Mouse (Mus musculus) erythroblast, adult 5-6 weeks (primary cell): ENCODE measurements at regions not wholly inside any gene's neighbourhood (a gene's known extent, or its start where the extent isn't known, plus 50 kb on each side); places are given as distances from the start of the nearest gene placed in this dataset.

Experiments used
- ATAC-seq: replicated peaks from 2 replicates; pipeline ENCODE4 v1.8.0; 2016; ENCODE audit warnings: moderate number of reproducible peaks, mild to moderate bottlenecking, moderate TSS enrichment, inconsistent platforms; ENCODE audit not compliant: poor library complexity, low FRiP score, severe bottlenecking

- ATAC-seq: no peak
Observed at GRCm38 (mm10) chr11:112592411-112593020, 189.5 kb upstream of the Sox9 start.

- ATAC-seq: no peak
Observed at GRCm38 (mm10) chr11:112593821-112594220, 188.2 kb upstream of the Sox9 start.

- ATAC-seq: no peak
Observed at GRCm38 (mm10) chr11:112607359-112607758, 174.7 kb upstream of the Sox9 start.

- ATAC-seq: no peak
Observed at GRCm38 (mm10) chr11:112609277-112609676, 172.7 kb upstream of the Sox9 start.

- no peak for ATAC-seq
Observed at GRCm38 (mm10) chr11:112611073-112611472, 171.0 kb upstream of the Sox9 start.

- ATAC-seq: no peak
Observed at GRCm38 (mm10) chr11:112615629-112616028, 166.4 kb upstream of the Sox9 start.

DNA sequence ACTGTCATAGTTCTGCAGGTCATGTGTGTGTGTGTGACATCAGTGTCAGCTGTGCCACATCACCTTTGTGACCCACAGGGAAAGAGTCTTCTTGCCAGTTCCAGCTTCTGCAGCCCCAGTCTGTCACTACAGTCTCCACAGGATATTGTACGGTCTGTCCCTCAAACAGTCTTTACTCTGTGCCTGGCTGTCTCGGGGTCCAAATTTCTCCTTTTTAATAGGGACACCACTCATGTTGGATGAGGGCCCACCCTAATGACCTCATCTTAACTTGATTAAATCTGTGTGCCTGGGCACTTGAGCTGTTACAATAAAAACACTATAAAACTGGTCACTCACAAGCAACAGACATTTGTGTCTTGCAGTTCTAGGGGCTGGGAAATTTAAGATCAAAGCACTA, 165.1 kb upstream of the Sox9 start:
- ATAC-seq: no peak

DNA sequence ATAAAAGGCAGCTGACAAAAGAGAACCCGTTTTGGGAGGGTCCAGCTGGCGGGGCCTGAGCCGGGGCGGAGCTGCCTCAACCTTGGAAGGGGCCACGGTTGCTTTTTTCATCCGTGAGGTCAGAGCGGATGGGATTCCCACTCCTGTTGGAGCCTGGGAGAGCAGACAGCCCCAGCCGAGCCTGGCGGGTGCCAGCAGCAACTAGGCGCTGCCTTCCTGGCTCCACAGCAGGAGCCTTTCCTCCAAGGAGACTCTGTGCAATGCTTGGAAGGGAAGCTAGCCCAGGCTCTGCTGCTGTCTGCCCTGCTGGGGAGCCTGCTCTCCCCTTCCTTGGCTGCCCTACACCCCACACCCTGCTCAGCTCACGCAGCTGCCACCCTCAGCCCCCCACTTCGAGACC, 161.1 kb upstream of the Sox9 start:
- no peak for ATAC-seq

DNA sequence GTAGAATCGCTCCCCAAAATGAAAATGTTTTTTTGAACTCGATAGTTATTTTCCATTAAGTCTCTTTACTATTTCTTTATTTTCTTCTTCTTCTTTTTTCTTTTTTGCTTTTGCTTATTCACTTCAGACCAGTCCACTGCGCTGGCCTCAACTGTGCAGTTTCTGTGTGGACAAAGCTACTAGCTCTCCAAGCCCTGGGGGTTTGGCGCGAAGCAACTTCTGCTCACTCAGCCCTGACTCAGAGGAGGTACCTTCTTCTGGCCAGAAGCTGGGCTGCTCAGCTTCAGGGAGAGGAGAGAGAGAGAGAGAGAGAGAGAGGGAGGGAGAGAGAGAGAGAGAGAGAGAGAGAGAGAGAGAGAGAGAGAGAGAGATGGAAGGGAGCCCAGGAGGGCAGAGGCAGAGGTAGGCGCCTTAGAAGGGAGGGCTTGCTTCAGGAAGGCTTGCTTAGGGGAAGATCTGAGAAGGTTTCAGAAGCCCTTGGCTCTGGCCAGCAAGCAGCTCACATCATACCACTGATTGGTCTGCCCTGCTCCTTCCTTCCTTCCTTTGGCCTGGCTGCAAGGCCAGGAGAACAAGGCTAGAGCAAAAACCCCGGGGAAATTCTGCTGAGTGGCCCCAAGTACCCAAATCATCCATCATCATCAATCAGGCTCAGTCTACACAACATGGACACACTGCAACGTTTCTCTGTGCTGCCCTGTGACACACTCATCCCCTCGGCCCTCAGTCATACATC, 160.5 kb upstream of the Sox9 start:
- ATAC-seq: no peak

- ATAC-seq: no peak
Observed at GRCm38 (mm10) chr11:112649298-112649697, 132.7 kb upstream of the Sox9 start.

GRCm38 (mm10) chr11:112657410-112658159, 124.4 kb upstream of the Sox9 start:
- ATAC-seq: no peak

- ATAC-seq: no peak
Observed at GRCm38 (mm10) chr11:112659911-112660310, 122.1 kb upstream of the Sox9 start.

DNA sequence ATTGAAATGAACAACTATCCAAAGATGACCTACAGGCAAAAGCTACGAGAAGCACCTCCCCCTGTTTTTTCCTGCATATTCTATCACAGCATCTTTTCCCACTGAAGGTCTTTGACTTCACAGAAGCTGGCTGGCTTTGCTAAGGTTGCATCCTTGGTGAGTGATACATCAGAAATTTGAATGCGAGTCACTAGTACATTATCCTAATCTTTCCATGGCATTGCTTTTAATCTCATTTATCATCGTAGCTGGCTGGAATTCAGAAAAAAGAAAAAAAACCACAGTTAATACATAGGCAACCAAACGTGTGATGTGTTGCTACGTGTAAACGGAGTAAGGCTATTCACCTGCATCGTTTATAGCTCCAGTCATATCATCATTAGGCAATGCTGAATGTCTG, 120.6 kb upstream of the Sox9 start:
- ATAC-seq: no peak

GRCm38 (mm10) chr11:112667311-112667710, 114.7 kb upstream of the Sox9 start:
- ATAC-seq: no peak

DNA sequence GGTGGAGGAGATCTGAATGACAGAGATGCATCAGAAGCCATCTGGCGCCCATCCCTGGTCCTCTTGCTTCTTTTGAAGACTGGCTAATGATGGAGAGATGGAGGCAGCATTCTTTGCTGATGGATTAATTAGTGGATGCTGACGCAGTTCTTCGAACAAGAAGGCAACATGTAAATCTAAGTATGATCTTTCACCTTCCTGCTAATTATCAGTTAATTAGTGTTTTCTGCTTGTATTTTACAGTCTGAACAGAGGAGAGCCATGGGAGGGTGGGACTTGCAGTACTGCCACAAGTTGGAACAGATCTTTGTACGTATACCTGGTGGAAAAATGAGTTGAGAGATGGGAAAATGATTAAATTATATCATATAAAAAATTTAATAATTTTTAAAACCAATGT, 109.9 kb upstream of the Sox9 start:
- no peak for ATAC-seq

DNA sequence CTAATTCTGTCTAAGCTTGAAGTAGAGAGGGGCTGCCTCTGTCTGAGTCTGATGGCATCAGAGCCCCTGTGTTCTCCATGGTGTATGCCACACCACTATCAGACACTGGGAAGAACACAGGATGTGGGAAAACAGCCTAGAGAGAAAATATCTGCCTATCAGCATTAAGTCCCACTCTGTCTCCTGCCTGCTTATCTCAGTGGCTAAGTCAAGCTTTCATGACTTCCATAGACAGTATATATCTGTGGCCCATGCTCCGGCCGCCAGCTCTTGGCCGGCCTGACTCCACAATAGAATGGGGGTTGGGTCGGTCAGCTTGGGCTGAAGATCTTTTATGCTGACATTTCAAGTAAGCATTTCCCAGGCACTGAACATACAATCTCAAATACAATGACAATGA, 92.0 kb upstream of the Sox9 start:
- ATAC-seq: no peak

DNA sequence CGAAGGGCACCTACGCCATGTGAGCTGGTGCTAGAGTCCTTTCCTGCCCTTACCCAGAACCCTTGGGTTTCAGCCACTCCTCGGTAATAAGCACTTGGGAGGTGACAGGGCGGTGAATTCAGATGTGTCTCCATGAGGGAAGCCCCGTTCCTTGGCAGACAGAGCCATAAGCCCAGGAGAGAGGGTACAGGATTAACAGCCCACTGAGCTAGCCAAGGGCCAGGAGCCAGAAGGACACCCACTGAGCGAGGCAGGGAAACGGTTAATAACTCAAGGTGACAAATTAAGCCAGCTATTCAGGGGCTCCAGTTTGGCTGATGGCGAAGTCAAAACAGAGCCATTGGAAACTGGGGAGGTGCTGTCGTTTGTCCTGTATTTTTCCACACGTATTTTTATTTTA, 75.9 kb upstream of the Sox9 start:
- no peak for ATAC-seq

GRCm38 (mm10) chr11:112708119-112708730, 73.8 kb upstream of the Sox9 start:
- no peak for ATAC-seq

- ATAC-seq: no peak
Observed at GRCm38 (mm10) chr11:112711656-112712055, 70.4 kb upstream of the Sox9 start.

DNA sequence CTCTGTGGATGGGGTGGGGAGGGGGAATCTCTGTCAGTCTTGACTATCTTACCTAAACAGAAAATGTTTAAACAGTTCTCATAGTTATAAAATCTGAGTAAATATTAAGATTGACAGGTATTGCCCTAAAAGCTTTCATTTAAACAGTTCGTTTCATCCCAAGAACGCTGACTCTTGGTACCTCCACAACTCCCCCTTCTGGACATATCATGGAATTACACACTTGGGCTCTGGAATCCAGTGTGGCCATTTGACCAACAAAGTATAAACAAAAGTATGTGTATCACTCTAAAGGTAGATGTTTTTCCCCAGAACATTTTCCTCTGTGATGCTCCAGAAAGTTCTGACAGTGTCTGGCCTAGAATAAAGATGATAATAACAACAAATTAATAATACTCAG, 63.5 kb upstream of the Sox9 start:
- ATAC-seq: no peak

DNA sequence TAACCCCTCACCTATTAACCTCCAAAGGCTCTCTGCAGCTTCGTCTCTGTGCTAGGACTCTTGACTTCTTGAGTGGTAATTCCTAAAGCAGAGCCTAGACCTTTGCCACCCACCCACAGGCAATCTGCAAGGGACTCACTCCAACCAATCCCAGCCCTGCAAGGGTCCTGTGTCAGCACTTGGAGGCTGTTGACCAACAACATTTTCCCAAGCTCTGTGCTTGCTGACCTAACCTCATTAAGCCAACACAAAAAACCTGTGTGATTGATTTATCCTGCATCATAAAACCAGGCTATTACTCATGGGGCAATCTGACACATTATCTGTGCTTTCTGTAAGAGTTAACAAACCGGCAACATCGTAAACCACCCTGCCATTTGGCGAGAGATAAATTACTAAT, 61.4 kb upstream of the Sox9 start:
- ATAC-seq: no peak
